Mouse (Mus musculus) testis, adult 2 months (tissue): ENCODE results near the gene Nhlh1.

Experiments
- CTCF ChIP-seq: fragments of 200-500 bp; IDR thresholded peaks from 2 replicates; pipeline ENCODE4 v1.5.1; 2012; ENCODE audit warnings: low read depth, mild to moderate bottlenecking, inconsistent platforms, low read length, moderate library complexity; ENCODE audit not compliant: control insufficient read depth, insufficient read depth, insufficient replicate concordance
- POLR2A ChIP-seq: fragments of 200-500 bp; IDR thresholded peaks from 2 replicates; pipeline ENCODE4 v1.6.1; 2012; ENCODE audit warnings: low read depth, mild to moderate bottlenecking, inconsistent platforms, low read length, moderate library complexity; ENCODE audit not compliant: control insufficient read depth

DNA sequence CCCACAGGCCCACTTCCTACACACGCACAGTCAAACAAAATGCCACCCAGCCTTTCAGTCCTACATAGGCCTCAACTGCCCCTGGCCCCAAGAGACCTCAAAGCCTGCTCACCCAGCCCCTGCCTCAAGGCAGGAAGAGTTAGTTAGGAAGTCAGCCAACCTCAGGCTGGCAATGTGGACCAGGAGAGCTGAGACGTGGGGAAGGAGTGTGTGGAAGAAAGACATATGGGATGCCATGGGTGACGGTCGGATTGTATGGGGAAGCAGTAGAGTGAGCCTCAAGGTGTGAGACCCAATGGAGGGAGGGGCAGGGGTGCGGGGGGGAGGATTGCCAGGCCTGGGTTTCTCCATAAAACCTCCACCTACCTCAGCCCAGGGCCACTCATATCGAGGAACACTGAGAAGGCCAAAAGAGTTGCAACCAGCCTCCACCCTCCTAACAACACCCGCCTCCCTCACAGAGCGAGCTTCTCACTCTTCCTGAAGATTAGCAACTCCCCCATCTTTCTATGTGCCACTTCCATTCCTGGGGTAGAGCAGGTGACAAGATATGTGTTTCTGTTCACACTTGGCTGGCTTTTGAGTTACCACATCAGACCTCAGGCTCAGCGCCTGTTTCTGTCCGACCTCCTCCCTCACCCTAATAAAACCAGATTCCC is 37.4 kb downstream of the Nhlh1 start:
- no peak for TF ChIP-seq CTCF
- no peak for TF ChIP-seq POLR2A
